Mouse (Mus musculus) G1E (cell line): ENCODE results near the gene Cpd. TPM values are rescaled to one million over a fixed set of nuclear protein-coding genes. Genes with fewer than 3 reads are reported as not detected.

Experiments used
- ATAC-seq: 2 replicates; pipeline ENCODE4 v1.8.0; 2016; ENCODE audit warnings: mild to moderate bottlenecking; ENCODE audit not compliant: insufficient number of reproducible peaks, poor library complexity, low FRiP score, severe bottlenecking; ENCODE audit errors: extremely low read depth
- DNase-seq: peaks from one replicate; pipeline ENCODE4 v3.0.0; 2012; ENCODE audit warnings: low spot score
- H3K27me3 ChIP-seq: 2 replicates; pipeline ENCODE4 v1.6.1; 2012; ENCODE audit warnings: mild to moderate bottlenecking, low read length, inconsistent platforms; ENCODE audit not compliant: insufficient read depth
- H3K36me3 ChIP-seq: replicated peaks from 2 replicates; pipeline ENCODE3; 2012; ENCODE audit warnings: mild to moderate bottlenecking, inconsistent platforms
- H3K4me1 ChIP-seq: 2 replicates; pipeline ENCODE4 v1.6.1; 2012; ENCODE audit warnings: low read depth, low read length, inconsistent platforms, mixed read lengths; ENCODE audit not compliant: insufficient read depth
- H3K4me3 ChIP-seq: 2 replicates; pipeline ENCODE4 v1.5.1; 2012; ENCODE audit warnings: low read depth, mild to moderate bottlenecking, inconsistent platforms, low read length, moderate library complexity, mixed read lengths
- H3K9me3 ChIP-seq: replicated peaks from 2 replicates; pipeline ENCODE4 v1.6.1; 2012; ENCODE audit warnings: inconsistent platforms
- CTCF ChIP-seq: IDR thresholded peaks from 2 replicates; pipeline ENCODE4 v1.5.1; 2012; ENCODE audit warnings: low read depth, low read length, inconsistent platforms, mixed read lengths
- GATA1 ChIP-seq: IDR thresholded peaks from 2 replicates; pipeline ENCODE4 v1.6.1; 2012; ENCODE audit warnings: borderline replicate concordance, low read length, inconsistent platforms, mixed read lengths
- GATA2 ChIP-seq: IDR thresholded peaks from 2 replicates; pipeline ENCODE4 v1.6.1; 2012; ENCODE audit warnings: low read depth, low read length, inconsistent platforms, borderline replicate concordance
- POLR2AphosphoS5 ChIP-seq: IDR thresholded peaks from 2 replicates; pipeline ENCODE4 v1.6.1; 2012; ENCODE audit warnings: low read depth, low read length, inconsistent platforms; ENCODE audit not compliant: insufficient replicate concordance
- TAL1 ChIP-seq: conservative IDR thresholded peaks from 2 replicates; pipeline ENCODE4 v1.6.1; 2012; ENCODE audit warnings: low read depth, low read length, inconsistent platforms, mixed read lengths
- polyA plus RNA-seq: library from polyadenylated mRNA; stranded (reverse); fragments of >175 nt; gene quantifications from 2 replicates; pipeline ENCODE4 v1.2.3, GENCODE M21; 2012
- total RNA-seq, 2 experiments: library from RNA; stranded (forward) in 1 of 2; stranded (reverse) in 1 of 2; fragments of 200-1000 nt in 1 of 2; fragments of >200 nt in 1 of 2; fragmentation: Nextera tagmentation in 1 of 2; gene quantifications; 2 replicates each; pipeline ENCODE4 v1.2.3; 2014 to 2017

Cpd gene
- total and polyA plus RNA-seq, 3 experiments = 49.7 to 421 (median 167) TPM

DNA sequence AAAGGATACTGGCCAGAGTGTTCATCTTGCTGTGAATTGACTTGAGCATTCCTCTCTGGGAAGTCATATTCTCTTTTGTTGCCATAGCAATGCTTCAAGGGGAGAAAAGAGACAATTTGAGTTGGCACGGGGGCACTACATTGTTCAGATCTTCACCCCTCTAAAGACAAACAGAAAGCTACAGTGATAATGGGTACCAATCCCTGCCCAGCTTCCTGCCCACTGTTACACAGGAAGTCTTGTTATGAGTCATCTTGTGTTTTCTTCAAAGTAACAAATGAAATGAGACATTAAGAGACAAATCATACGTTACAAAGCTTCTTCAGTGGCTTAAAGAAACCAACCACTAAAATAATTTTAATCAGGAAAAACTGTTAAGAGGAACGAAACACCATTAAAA lies 112.3 kb downstream of the Cpd start:
- ATAC-seq = no peak
- peaks cover 88% of the 10 kb centered on the region for H3K36me3 ChIP-seq

DNA sequence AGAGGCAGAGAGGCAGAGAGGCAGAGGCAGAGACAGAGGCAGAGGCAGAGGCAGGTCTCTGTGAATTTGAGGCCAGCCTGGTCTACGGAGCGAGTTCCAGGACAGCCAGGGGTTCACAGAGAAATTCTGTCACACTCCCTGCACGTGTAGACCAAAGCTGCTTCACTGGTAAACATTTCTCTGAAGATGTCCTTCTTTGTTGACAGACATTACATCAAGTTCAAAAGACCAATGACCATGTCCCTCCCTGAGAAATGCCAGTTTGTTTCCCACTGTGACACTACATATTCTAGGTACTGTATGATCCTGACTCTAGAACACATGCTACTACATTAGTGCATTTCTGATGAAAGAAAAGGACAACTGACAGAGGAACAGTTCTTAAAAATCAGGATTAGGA lies 116.2 kb downstream of the Cpd start:
- H3K27me3 ChIP-seq = no peaks in the 10 kb centered on the region
- H3K4me3 ChIP-seq = no peak overlapping the region
- no peaks in the 10 kb centered on the region for H3K9me3 ChIP-seq
- H3K4me1 ChIP-seq = no peaks in the 10 kb centered on the region
- no peak for DNase-seq
- no peak for ATAC-seq
- TF ChIP-seq CTCF (no peak), GATA2 (no peak), GATA1 (no peak), POLR2AphosphoS5 (no peak), TAL1 (no peak)
- peaks cover 88% of the 10 kb centered on the region for H3K36me3 ChIP-seq

More for the DNA sequence above, 112.3 kb downstream of the Cpd start:
- DNase-seq = no peak
- Histone ChIP-seq H3K27me3 (no peaks in the 10 kb centered on the region), H3K4me3 (no peak overlapping the region), H3K4me1 (no peaks in the 10 kb centered on the region), H3K9me3 (no peaks in the 10 kb centered on the region)
- TF ChIP-seq GATA2 (no peak), POLR2AphosphoS5 (no peak), TAL1 (no peak), GATA1 (no peak), CTCF (no peak)

Other genes with a start within 250 kb of the Cpd start
- not detected in 2 replicates for gene Abr, start 224.7 kb downstream of the Cpd start, total RNA-seq (2014; fragmentation: Nextera tagmentation)
- gene Abr, start 224.7 kb downstream of the Cpd start, total RNA-seq (2017) = 0.35 and 0.82 TPM in 2 replicates
- gene Abr, start 224.7 kb downstream of the Cpd start, polyA plus RNA-seq = not detected in 2 replicates
- gene Bhlha9, start 174.5 kb downstream of the Cpd start, total RNA-seq (2014; fragmentation: Nextera tagmentation) = not detected in 2 replicates
- gene Bhlha9, start 174.5 kb downstream of the Cpd start, total RNA-seq (2017) = not detected in 2 replicates
- not detected in 2 replicates for gene Bhlha9, start 174.5 kb downstream of the Cpd start, polyA plus RNA-seq
- not detected in 2 replicates for gene Trarg1, start 167.2 kb downstream of the Cpd start, total RNA-seq (2014; fragmentation: Nextera tagmentation)
- gene Trarg1, start 167.2 kb downstream of the Cpd start, total RNA-seq (2017) = 0.12 and 0.16 TPM in 2 replicates
- gene Trarg1, start 167.2 kb downstream of the Cpd start, polyA plus RNA-seq = not detected in 2 replicates
- gene Gosr1, start 83.4 kb downstream of the Cpd start, total RNA-seq (2014; fragmentation: Nextera tagmentation) = 39.1 and 52.7 TPM in 2 replicates
- gene Gosr1, start 83.4 kb downstream of the Cpd start, total RNA-seq (2017) = 39.0 and 41.9 TPM in 2 replicates
- gene Gosr1, start 83.4 kb downstream of the Cpd start, polyA plus RNA-seq = 1.4 and 2.7 TPM in 2 replicates
- not detected in 2 replicates for gene Tmigd1, start 55.1 kb upstream of the Cpd start, total RNA-seq (2014; fragmentation: Nextera tagmentation)
- 0.38 TPM in 1 of 2 replicates, not detected in the other for gene Tmigd1, start 55.1 kb upstream of the Cpd start, total RNA-seq (2017)
- not detected in 2 replicates for gene Tmigd1, start 55.1 kb upstream of the Cpd start, polyA plus RNA-seq
- 150 and 173 TPM in 2 replicates for gene Blmh, start 77.8 kb upstream of the Cpd start, total RNA-seq (2014; fragmentation: Nextera tagmentation)
- gene Blmh, start 77.8 kb upstream of the Cpd start, total RNA-seq (2017) = 304 and 320 TPM in 2 replicates
- 22.7 and 23.4 TPM in 2 replicates for gene Blmh, start 77.8 kb upstream of the Cpd start, polyA plus RNA-seq
- gene Slc6a4, start 151.6 kb upstream of the Cpd start, total RNA-seq (2014; fragmentation: Nextera tagmentation) = not detected in 2 replicates
- gene Slc6a4, start 151.6 kb upstream of the Cpd start, total RNA-seq (2017) = 0.12 and 0.27 TPM in 2 replicates
- gene Slc6a4, start 151.6 kb upstream of the Cpd start, polyA plus RNA-seq = not detected in 2 replicates
- gene Nsrp1, start 231.4 kb upstream of the Cpd start, total RNA-seq (2014; fragmentation: Nextera tagmentation) = 74.6 and 77.7 TPM in 2 replicates
- 20.0 and 28.7 TPM in 2 replicates for gene Nsrp1, start 231.4 kb upstream of the Cpd start, total RNA-seq (2017)
- gene Nsrp1, start 231.4 kb upstream of the Cpd start, polyA plus RNA-seq = 4.5 and 5.4 TPM in 2 replicates